Mouse (Mus musculus): ENCODE measurements around the gene Tex21. TPM values are rescaled to one million over a fixed set of nuclear protein-coding genes. Genes with fewer than 3 reads are reported as not detected.

Tex21 gene
- total and polyA plus RNA-seq, 3 experiments, result 4.4 to 6.7 TPM; not detected in 1

DNA sequence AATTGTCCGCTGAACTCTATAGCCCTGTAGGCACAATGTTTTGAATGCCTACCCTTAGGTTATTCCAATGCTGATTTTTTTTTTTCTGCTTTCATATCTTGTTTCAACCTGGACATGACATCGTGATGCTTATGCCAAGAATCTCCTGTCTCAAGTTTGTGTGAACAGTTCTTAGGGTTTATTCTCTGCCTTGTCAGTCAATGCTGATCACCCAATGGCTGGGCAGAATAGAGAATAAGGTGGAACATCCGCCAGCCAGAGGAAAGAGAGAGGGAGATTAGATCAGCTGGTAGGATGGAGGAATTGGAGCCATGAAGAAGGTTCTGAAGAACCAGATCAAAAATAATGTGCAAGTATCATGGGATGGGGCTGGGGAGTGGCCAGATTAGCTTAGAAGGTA is 14.1 kb upstream of the Tex21 start:
- no peak overlapping the region for H3K4me3 ChIP-seq (ENCODE audit: control insufficient read depth in 1 of 2, insufficient read depth in 1 of 2, low read depth in 2 of 2, low read length in 2 of 2)
- H3K4me1 ChIP-seq (ENCODE audit: control insufficient read depth in 1 of 2, insufficient read depth in 2 of 2, low read length in 2 of 2), result peaks cover 6 to 12% of the 10 kb centered on the region in 2 experiments; a peak in 3 of 4 replicates
- H3K9ac ChIP-seq (ENCODE audit: control insufficient read depth, low read depth, low read length, poor library complexity, severe bottlenecking), result no peak overlapping the region
- no peaks in the 10 kb centered on the region for H3K9me3 ChIP-seq (replicated peaks; ENCODE audit: insufficient read depth, low read length)
- H3K27ac ChIP-seq (ENCODE audit: control insufficient read depth, low read depth, low read length), result no peak overlapping the region
- peaks cover 78% of the 10 kb centered on the region for H3K79me2 ChIP-seq (ENCODE audit: control insufficient read depth, insufficient read depth, low read length, poor library complexity)
- TF ChIP-seq ETS1 (IDR thresholded peaks at IDR 0.05; ENCODE audit: low read depth, low read length), result no peak
- TF ChIP-seq RCOR1 (IDR thresholded peaks at IDR 0.05; ENCODE audit: low read depth, low read length), result no peak
- no peak for TF ChIP-seq CHD1 (IDR thresholded peaks at IDR 0.05; ENCODE audit: low read depth, low read length)
- no peak for TF ChIP-seq MYB (IDR thresholded peaks at IDR 0.05; ENCODE audit: low read depth, low read length)
- TF ChIP-seq NELFE (IDR thresholded peaks at IDR 0.05; ENCODE audit: low read depth, low read length), result no peak
- TF ChIP-seq UBTF (IDR thresholded peaks at IDR 0.05; ENCODE audit: borderline replicate concordance, insufficient read depth, low read depth, low read length), result no peak
- TF ChIP-seq RAD21 (IDR thresholded peaks at IDR 0.05; ENCODE audit: low read depth, low read length), result no peak
- TF ChIP-seq TCF12 (IDR thresholded peaks at IDR 0.05; ENCODE audit: low read depth, low read length), result no peak
- peaks cover 14 to 54% of the 10 kb centered on the region in 2 experiments for H3K36me3 ChIP-seq (ENCODE audit: control insufficient read depth in 1 of 2, insufficient read depth in 2 of 2, low read length in 2 of 2)
- DNase-seq (ENCODE audit: low read depth, low spot score), result no peak
- no peaks in the 10 kb centered on the region for H3K27me3 ChIP-seq (ENCODE audit: control insufficient read depth in 1 of 2, insufficient read depth in 2 of 2, low read length in 2 of 2)

DNA sequence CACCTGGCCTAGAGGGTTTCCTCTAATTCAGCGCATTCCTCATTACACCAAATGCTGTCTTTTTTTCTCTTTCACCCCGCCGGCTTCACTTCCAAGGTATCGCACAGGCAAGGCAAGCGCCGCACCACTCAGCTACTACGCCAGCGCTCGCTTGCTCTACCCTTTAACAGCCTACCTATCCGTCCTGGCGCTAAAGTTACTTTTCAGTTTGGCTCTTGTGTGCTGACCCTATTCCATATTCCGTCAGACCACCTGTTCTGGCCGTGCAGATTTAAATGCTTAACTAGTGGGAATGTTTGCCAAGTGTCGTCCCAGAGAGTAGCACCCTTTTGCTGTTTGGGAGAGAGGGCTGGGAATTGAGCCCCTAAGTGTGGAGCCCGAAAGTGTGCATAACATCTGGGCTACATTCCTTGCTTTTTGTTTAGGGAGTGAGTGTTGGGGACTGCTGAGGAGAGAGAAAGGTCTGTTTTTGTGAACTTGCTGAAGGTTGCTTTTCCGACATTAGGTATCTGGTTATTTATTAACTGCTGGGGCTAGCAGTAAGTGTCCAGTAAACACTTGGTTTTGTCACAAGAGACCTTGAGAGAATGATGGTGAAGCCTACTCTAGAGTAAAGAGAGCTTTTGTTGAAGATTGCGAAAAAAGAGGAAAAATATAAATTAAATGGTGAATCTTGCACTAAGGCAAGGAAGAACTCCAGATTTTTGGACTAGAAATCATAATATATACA is 9.7 kb upstream of the Tex21 start:
- H3K9ac ChIP-seq (ENCODE audit: control insufficient read depth, low read depth, low read length, poor library complexity, severe bottlenecking), result peak overlapping the region; percentile 92
- no peaks in the 10 kb centered on the region for H3K9me3 ChIP-seq (replicated peaks; ENCODE audit: insufficient read depth, low read length)
- peak overlapping the region; percentile 55 to 89 for H3K4me3 ChIP-seq (ENCODE audit: control insufficient read depth in 1 of 2, insufficient read depth in 1 of 2, low read depth in 2 of 2, low read length in 2 of 2)
- peaks cover 49% of the 10 kb centered on the region for H3K79me2 ChIP-seq (ENCODE audit: control insufficient read depth, insufficient read depth, low read length, poor library complexity)
- DNase-seq (ENCODE audit: low read depth, low spot score), result peak; percentile 60
- peak; percentile 35; the same call in 1 of the 2 replicates for TF ChIP-seq MXI1 (IDR thresholded peaks at IDR 0.05; ENCODE audit: low read depth, low read length)
- no peak for TF ChIP-seq TAL1 (IDR thresholded peaks at IDR 0.05; ENCODE audit: low read length)
- no peak for TF ChIP-seq POLR2AphosphoS5 (IDR thresholded peaks at IDR 0.05; ENCODE audit: borderline replicate concordance, low read depth, low read length)
- TF ChIP-seq KAT2A (conservative IDR thresholded peaks at IDR 0.05; ENCODE audit: low read depth, low read length), result no peak
- TF ChIP-seq ZC3H11A (IDR thresholded peaks at IDR 0.05; ENCODE audit: low read depth, low read length), result no peak
- peak; percentile 23; the same call in 1 of the 2 replicates for TF ChIP-seq SIN3A (IDR thresholded peaks at IDR 0.05; ENCODE audit: low read length)
- no peak for TF ChIP-seq GATA1 (IDR thresholded peaks at IDR 0.05; ENCODE audit: low read depth, low read length)
- peaks cover 7 to 34% of the 10 kb centered on the region in 2 experiments for H3K36me3 ChIP-seq (ENCODE audit: control insufficient read depth in 1 of 2, insufficient read depth in 2 of 2, low read length in 2 of 2)
- no peaks in the 10 kb centered on the region for H3K27me3 ChIP-seq (ENCODE audit: control insufficient read depth in 1 of 2, insufficient read depth in 2 of 2, low read length in 2 of 2)
- H3K27ac ChIP-seq (ENCODE audit: control insufficient read depth, low read depth, low read length), result peak overlapping the region; percentile 75
- H3K4me1 ChIP-seq (ENCODE audit: control insufficient read depth in 1 of 2, insufficient read depth in 2 of 2, low read length in 2 of 2), result peaks cover 9 to 17% of the 10 kb centered on the region in 2 experiments

All from MEL (cell line).